Mouse (Mus musculus): ENCODE measurements around the gene Myo16.

DNA sequence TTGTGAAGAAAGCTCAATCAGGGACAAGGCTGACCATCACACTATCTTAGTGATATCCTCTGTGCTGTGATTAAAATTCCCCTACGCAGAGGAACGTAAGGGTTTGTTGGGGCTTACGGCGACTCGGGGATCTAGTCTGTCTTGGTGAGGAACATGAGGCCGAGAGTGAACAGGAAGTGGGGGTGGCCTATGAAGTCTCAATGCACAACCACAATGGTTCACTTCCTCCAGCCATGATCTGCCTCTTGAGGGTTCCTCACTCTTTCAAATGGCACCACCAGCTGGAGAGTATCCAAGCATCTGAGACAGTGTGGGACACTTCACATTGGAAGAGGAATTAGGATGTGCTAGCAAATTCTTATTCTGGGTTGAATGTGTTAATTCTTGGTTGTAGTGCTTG, 405.8 kb downstream of the Myo16 start:
- TF ChIP-seq CTCF (IDR thresholded peaks at IDR 0.05; ENCODE audit: extremely low read depth, insufficient read length, insufficient replicate concordance, low read depth, low read length): no peak
- no peak for TF ChIP-seq POLR2A (IDR thresholded peaks at IDR 0.05; ENCODE audit: low read depth, low read length)

Data from small intestine, adult 2 months (tissue).